Mouse (Mus musculus) hindbrain, embryonic 14.5 days (tissue): Measurements from ENCODE around the gene Ercc6l2. TPM values are rescaled to one million over a fixed set of nuclear protein-coding genes. Genes with fewer than 3 reads are reported as not detected.

Source experiments
- ATAC-seq: fragments of 200-750 bp; cut with Nextera tagmentation; 2 replicates; pipeline ENCODE4 v1.8.0; 2017; ENCODE audit warnings: moderate number of reproducible peaks, mild to moderate bottlenecking, moderate TSS enrichment, moderate library complexity; ENCODE audit not compliant: low FRiP score
- DNase-seq: peaks from one replicate; pipeline ENCODE4 v3.0.0-alpha.2; 2015; ENCODE audit warnings: low spot score
- H3K27ac ChIP-seq: fragments of 300-500 bp; sonication (generic); 2 replicates; pipeline ENCODE4 v1.5.1; 2014; ENCODE audit warnings: mild to moderate bottlenecking, moderate library complexity
- H3K27me3 ChIP-seq: fragments of 300-500 bp; sonication (generic); 2 replicates; pipeline ENCODE4 v1.6.1; 2014; ENCODE audit warnings: mild to moderate bottlenecking, low read length, mixed read lengths; ENCODE audit not compliant: control insufficient read depth, insufficient read depth
- H3K36me3 ChIP-seq: fragments of 300-500 bp; sonication (generic); replicated peaks from 2 replicates; pipeline ENCODE4 v1.6.1; 2014; ENCODE audit not compliant: control insufficient read depth, insufficient read depth
- H3K4me1 ChIP-seq: fragments of 300-500 bp; sonication (generic); replicated peaks from 2 replicates; pipeline ENCODE4 v1.6.1; 2014; ENCODE audit warnings: antibody characterized with exemption, low read length, mixed read lengths; ENCODE audit not compliant: control insufficient read depth, insufficient read depth
- H3K4me2 ChIP-seq: fragments of 300-500 bp; sonication (generic); replicated peaks from 2 replicates; pipeline ENCODE4 v1.6.1; 2014; ENCODE audit warnings: mild to moderate bottlenecking, moderate library complexity
- H3K4me3 ChIP-seq: fragments of 300-500 bp; sonication (generic); replicated peaks from 2 replicates; pipeline ENCODE4 v1.5.1; 2014; ENCODE audit warnings: mild to moderate bottlenecking, low read length
- H3K9ac ChIP-seq: fragments of 300-500 bp; sonication (generic); 2 replicates; pipeline ENCODE4 v1.6.1; 2014
- H3K9me3 ChIP-seq: fragments of 300-500 bp; sonication (generic); 2 replicates; pipeline ENCODE4 v1.6.1; 2016; ENCODE audit warnings: low read length; ENCODE audit not compliant: control insufficient read depth
- WGBS: fragments of 180-500 bp; shearing (Covaris S2); extraction: QIAGEN DNeasy Blood & Tissue Kit; methylation state at CpG from one replicate; pipeline ENCODE4 v1.1.7; 2014; 5-methylcytosine and 5-hydroxymethylcytosine counted together
- polyA plus RNA-seq: library from polyadenylated mRNA; unstranded; fragments of >200 nt; fragmentation: Nextera tagmentation; extraction: Ambion mirVana; gene quantifications from 2 replicates; pipeline ENCODE4 v1.2.1, GENCODE M21; 2014

Gene Ercc6l2
- polyA plus RNA-seq, 1 experiment from 2014 or later, result 17.5 TPM

DNA sequence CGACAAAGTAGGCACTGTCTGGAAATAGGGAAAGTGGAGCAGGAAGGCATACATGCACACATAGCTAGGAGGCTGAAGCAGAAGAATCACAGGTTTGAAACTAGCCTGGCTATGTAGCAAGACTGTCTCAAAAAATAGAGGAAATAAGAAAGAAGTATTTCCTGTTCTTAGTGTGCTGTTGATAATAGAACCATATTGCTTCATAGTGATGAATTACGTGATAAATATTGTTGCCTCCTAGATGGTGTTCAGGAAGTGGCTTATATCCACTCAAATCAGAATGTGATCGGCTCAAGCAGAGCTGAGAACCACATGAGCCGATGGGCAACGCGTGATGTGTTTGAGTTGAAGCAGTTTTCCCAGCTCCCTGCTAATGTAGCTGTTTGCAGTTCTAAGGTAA, 62.1 kb downstream of the Ercc6l2 start:
- Histone ChIP-seq H3K27me3 (no peaks in the 10 kb centered on the region), H3K4me2 (no peak overlapping the region), H3K4me3 (no peak overlapping the region), H3K9ac (no peak overlapping the region), H3K27ac (no peak overlapping the region), H3K4me1 (no peaks in the 10 kb centered on the region), H3K9me3 (no peaks in the 10 kb centered on the region), H3K36me3 (peaks cover 9% of the 10 kb centered on the region; the same call in 1 of the 2 replicates)
- 92% methylated on average over 6 of the region's 6 CpGs for WGBS
- DNase-seq (no peak), ATAC-seq (no peak)

DNA sequence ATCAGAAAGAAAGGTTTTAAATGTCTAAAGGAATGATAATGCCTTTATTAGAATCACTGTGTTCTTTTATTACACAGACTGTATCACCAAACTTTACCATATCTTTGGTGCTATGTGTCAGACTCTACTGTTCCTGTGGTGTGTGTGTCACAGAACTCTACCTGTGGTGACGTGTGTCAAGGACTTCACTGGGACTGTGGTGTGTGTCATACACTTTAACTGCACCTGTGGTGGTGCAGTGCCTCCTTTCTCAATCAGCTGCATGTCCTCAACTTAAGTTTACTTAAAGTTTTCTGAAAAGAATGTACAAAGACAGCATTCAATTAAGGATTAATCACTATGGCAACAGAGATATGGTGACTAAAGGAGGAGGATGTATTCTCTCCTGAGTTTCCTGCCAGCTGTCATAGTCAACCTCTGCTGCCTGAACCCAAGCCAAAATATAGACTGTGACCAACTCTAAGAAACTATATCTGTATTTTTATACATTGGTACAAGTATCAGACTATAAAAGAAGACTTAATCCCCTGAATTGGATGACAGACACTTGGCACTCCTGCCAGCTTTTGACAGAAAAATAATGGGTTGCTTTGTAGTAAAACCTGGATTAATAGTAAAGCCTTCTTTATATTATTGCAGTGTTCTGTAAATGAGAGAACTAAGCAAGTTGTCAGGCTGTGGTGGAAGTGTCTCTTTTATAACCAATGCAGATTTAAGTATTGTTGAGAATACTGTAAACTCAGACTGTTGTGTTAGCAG, 64.2 kb downstream of the Ercc6l2 start:
- WGBS, result 79% methylated on average over 1 of the region's 1 CpGs
- Histone ChIP-seq H3K27me3 (no peaks in the 10 kb centered on the region), H3K27ac (no peak overlapping the region), H3K4me2 (no peak overlapping the region), H3K9ac (no peak overlapping the region), H3K36me3 (peaks cover 6% of the 10 kb centered on the region; the same call in 1 of the 2 replicates), H3K4me3 (no peak overlapping the region), H3K9me3 (no peaks in the 10 kb centered on the region), H3K4me1 (no peaks in the 10 kb centered on the region)
- no peak for DNase-seq
- ATAC-seq, result no peak

DNA sequence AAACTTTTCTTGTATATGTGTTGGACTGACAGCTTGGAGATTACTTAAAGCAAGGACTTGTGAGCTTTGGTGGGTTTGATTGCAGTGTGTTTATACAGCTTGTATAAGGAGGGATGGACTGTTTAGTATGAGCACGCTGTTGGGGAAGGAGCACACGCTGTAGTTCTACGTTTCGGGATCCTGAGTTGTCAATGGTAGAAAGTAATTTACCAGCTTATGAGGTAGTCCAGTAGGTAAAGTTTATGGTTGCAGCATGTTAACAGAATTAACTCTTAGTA, 64.8 kb downstream of the Ercc6l2 start:
- WGBS, result 89% methylated on average over 4 of the region's 4 CpGs
- ATAC-seq, result no peak
- DNase-seq, result no peak
- Histone ChIP-seq H3K4me1 (no peaks in the 10 kb centered on the region), H3K9ac (no peak overlapping the region), H3K36me3 (peaks cover 6% of the 10 kb centered on the region; the same call in 1 of the 2 replicates), H3K4me2 (no peak overlapping the region), H3K9me3 (no peaks in the 10 kb centered on the region), H3K4me3 (no peak overlapping the region), H3K27me3 (no peaks in the 10 kb centered on the region), H3K27ac (no peak overlapping the region)

DNA sequence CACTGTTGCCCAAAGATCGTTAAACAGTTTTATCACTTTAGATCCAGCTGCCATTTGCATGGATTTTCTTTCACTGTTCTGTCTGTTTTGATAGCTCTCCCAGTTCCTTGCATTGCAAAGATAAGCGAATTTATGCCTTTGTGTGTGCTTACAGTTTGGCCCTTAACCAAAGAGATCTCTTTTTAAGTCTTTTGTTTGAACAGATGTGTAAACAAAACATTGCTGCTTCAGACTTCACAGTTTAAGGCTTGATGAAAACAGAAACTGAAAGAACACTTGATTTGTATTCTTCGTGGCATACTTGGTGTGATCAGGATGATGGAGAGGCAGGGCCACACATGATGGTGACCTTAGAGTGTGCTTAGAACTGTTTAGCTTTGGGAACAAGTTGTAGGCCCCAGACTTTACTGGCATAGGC, 70.5 kb downstream of the Ercc6l2 start:
- no peaks in the 10 kb centered on the region for H3K4me1 ChIP-seq
- H3K27me3 ChIP-seq, result no peaks in the 10 kb centered on the region
- 71% methylated on average over 3 of the region's 3 CpGs for WGBS
- peaks cover 5% of the 10 kb centered on the region for H3K36me3 ChIP-seq
- H3K27ac ChIP-seq, result no peak overlapping the region
- no peak overlapping the region for H3K9ac ChIP-seq
- H3K4me2 ChIP-seq, result no peak overlapping the region
- no peak for DNase-seq
- H3K4me3 ChIP-seq, result no peak overlapping the region
- ATAC-seq, result no peak
- no peaks in the 10 kb centered on the region for H3K9me3 ChIP-seq

DNA sequence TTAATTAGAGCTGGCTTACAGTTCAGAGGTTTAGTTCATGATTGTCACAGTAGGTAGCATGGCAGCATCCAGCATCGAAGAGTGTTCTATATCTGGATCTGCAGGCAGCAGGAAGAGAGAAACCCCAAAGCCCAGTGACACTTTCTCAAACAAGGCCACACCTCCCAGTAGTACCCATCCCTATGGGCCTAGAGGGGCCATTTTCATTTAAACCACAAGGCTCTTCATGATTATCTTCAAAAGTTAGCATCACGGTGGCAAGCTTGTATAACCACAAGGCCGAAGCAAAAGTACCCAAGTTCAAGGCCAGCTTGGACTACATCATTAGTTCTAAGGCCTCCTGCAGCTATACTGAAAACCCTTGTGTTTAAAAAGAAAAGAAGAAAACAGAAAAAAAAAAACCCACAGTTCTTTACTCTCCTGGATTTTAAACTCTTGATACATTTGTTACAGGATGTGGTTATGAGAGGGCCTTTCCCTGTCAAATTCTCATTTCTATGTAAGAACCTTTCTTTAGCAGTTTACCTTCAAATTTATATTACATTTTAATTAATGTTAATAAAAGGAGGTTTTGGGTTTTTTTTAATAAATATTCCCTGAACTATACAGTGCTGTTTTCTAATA, 71.5 kb downstream of the Ercc6l2 start:
- 93% methylated on average over 3 of the region's 3 CpGs for WGBS
- Histone ChIP-seq H3K9me3 (no peaks in the 10 kb centered on the region), H3K4me1 (no peaks in the 10 kb centered on the region), H3K9ac (no peak overlapping the region), H3K4me2 (no peak overlapping the region), H3K36me3 (peaks cover 5% of the 10 kb centered on the region), H3K27me3 (no peaks in the 10 kb centered on the region), H3K27ac (no peak overlapping the region), H3K4me3 (no peak overlapping the region)
- no peak for DNase-seq
- ATAC-seq, result no peak

DNA sequence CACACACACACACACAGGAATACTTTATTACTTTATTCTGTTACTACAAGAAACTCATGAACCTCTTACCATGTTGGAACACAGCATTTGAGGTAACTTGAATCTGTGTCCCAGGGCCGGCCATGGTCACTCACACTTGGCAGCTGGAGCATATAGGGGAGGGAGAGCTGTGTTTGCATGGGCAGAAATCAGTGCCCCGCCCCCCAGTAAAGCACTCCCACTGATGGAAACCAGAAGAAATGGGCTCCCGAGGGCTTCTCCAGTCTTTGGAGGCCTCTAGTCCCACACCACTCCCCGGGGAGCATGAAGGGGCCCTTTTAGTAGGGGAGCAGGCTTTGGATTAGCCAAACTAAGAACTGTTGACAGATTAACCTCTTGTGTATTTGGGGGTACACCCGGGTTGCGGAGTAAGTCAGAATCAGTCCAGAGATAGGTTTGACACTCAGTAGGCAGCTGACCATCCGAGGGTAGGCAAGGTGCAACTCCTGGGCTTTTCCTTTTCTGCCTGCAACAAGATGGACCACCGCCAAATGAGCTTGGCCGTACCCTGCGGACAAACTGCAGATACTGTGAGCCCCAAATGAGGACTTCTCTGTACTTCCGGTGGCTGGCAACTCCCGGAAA, 85.8 kb downstream of the Ercc6l2 start:
- H3K27me3 ChIP-seq, result 0 out of 2 replicates have a peak, but pooled peaks cover 5% of the 10 kb centered on the region
- H3K4me2 ChIP-seq, result peak overlapping the region; percentile 74
- H3K4me1 ChIP-seq, result peaks cover 15% of the 10 kb centered on the region
- H3K9me3 ChIP-seq, result no peaks in the 10 kb centered on the region
- H3K4me3 ChIP-seq, result peak overlapping the region; percentile 29
- ATAC-seq (peak; percentile 32), DNase-seq (no peak)
- H3K27ac ChIP-seq, result no peak overlapping the region
- WGBS, result 17% methylated on average over 12 of the region's 12 CpGs
- 0 out of 2 replicates have a peak, but pooled peaks cover 6% of the 10 kb centered on the region for H3K36me3 ChIP-seq
- peak overlapping the region; percentile 52 for H3K9ac ChIP-seq

DNA sequence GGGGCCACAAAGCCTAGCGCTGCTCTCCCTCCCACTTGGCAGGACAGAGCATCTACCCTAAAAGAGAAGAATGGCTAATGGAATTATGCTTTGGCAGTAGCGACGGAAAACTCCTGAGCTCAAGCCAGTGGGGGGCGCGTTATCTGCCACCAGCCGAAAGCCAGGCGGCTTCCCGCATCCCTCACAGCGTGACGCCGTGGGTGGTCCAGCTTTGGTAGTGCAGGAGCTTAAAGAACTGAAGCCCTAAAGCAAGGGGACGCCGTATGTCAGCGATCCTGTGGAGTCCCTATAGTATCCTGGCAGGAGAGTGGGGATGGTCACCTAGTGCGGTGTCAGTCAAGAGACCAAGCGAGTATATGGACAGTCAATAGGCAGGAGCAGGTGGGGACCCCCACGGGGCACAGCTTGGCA, 86.3 kb downstream of the Ercc6l2 start:
- peaks cover 15% of the 10 kb centered on the region for H3K4me1 ChIP-seq
- peak; percentile 78 for ATAC-seq
- H3K36me3 ChIP-seq, result 0 out of 2 replicates have a peak, but pooled peaks cover 6% of the 10 kb centered on the region
- peak; percentile 59 for DNase-seq
- H3K27me3 ChIP-seq, result 0 out of 2 replicates have a peak, but pooled peaks cover 5% of the 10 kb centered on the region
- H3K9ac ChIP-seq, result peak overlapping the region; percentile 52
- no peaks in the 10 kb centered on the region for H3K9me3 ChIP-seq
- H3K4me3 ChIP-seq, result peak overlapping the region; percentile 29
- peak overlapping the region; percentile 74 for H3K4me2 ChIP-seq
- WGBS, result under 1% methylated on average over 17 of the region's 17 CpGs
- peak overlapping the region; percentile 45; the same call in 1 of the 2 replicates for H3K27ac ChIP-seq

DNA sequence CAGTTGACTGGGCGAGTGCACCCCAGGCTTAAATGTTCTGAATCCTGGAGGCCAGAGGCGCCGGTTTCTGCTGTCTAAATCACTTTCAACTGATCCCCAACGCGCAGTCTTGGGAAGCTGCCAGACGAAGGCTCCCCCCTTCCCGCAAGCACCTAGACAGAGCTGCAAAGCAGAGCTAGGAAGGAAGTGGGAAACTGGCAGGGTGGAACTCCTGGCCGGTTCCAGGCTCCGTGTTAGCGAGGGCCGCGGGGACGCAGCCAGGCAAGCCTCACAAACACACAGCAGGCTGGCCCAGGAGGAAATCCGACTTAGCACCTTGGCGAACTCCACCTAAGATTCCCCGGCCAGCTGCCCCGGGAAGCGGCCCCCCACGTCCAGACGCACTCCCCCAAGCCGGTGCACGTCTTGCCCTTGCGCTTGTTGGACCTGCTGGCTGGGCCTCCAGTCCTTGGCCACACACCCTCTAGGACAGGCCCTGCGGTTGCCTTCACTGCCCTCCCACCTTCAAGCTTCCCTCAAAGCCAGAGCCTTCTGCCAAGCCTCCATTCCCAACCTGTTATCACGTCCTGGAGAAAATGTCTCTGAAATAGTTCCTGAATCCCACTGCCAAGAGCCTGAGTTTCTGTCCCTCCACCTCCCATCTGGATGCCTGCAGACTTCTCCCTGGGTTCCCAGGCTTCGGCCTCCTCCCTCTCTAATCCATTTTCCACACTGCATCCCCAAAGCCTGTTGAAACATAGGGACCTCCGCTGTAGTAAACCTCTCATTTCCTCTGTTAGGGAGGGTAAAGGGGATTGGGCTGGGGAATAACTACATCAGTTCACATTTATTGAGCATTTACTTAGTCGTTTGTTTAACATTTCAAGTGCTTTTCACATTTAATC, 86.9 kb downstream of the Ercc6l2 start:
- DNase-seq, result peak; percentile 52
- Histone ChIP-seq H3K9me3 (no peaks in the 10 kb centered on the region), H3K27ac (peak overlapping the region; percentile 45; the same call in 1 of the 2 replicates), H3K4me2 (peak overlapping the region; percentile 74), H3K36me3 (0 out of 2 replicates have a peak, but pooled peaks cover 6% of the 10 kb centered on the region), H3K27me3 (0 out of 2 replicates have a peak, but pooled peaks cover 5% of the 10 kb centered on the region), H3K4me3 (peak overlapping the region; percentile 29), H3K4me1 (peaks cover 15% of the 10 kb centered on the region), H3K9ac (peak overlapping the region; percentile 52)
- WGBS, result 15% methylated on average over 28 of the region's 28 CpGs
- peak; percentile 76 for ATAC-seq
